Mouse (Mus musculus): ENCODE measurements around the gene Ifi35. TPM values are rescaled to one million over a fixed set of nuclear protein-coding genes. Genes with fewer than 3 reads are reported as not detected.

The Ifi35 gene
- polyA plus RNA-seq, 1 experiment from 2014 or later = 37.4 TPM

GRCm38 (mm10) chr11:101483804-101484203 lies 35.6 kb downstream of the Ifi35 start:
- Histone ChIP-seq H3K27me3 (ENCODE audit: control insufficient read depth, insufficient read depth, low read length) (no peaks in the 10 kb centered on the region), H3K9me3 (ENCODE audit: control insufficient read depth, low read length) (no peaks in the 10 kb centered on the region), H3K27ac (replicated peaks) (no peak overlapping the region), H3K4me1 (replicated peaks; ENCODE audit: control insufficient read depth, insufficient read depth) (no peaks in the 10 kb centered on the region), H3K36me3 (ENCODE audit: control insufficient read depth, insufficient read depth, low read length) (no peaks in the 10 kb centered on the region), H3K9ac (ENCODE audit: low read length) (no peak overlapping the region), H3K4me3 (ENCODE audit: low read depth, low read length) (no peak overlapping the region), H3K4me2 (replicated peaks; ENCODE audit: low read depth) (no peak overlapping the region)
- peak; percentile 29 for DNase-seq (ENCODE audit: low spot score)
- TF ChIP-seq EP300 (optimal IDR thresholded peaks at IDR 0.05) (no peak), CTCF (IDR thresholded peaks at IDR 0.05; ENCODE audit: low read depth) (no peak)
- ATAC-seq (ENCODE audit: low FRiP score, low TSS enrichment) = no peak
- WGBS = 26% methylated on average over 3 of the region's 3 CpGs

DNA sequence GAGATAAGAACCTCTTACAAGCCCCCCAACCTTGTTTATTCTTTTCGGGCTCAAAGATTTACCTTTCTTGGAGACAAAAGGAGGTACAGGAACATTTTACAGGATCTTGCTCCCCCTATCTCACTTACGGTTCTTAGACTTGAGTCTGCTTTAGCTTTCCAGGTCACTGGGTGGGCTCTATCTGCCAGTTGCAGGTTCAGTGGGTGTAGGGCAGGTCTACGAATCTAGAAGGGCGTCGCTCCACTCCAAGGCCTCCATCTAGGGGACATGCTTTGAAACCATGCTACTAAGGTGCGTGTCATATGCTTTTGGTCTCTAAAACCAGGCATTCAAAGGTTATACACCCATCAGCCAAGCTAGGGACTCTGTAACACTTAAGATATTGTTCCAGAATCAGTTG lies 36.0 kb downstream of the Ifi35 start:
- 53% methylated on average over 6 of the region's 6 CpGs for WGBS

DNA sequence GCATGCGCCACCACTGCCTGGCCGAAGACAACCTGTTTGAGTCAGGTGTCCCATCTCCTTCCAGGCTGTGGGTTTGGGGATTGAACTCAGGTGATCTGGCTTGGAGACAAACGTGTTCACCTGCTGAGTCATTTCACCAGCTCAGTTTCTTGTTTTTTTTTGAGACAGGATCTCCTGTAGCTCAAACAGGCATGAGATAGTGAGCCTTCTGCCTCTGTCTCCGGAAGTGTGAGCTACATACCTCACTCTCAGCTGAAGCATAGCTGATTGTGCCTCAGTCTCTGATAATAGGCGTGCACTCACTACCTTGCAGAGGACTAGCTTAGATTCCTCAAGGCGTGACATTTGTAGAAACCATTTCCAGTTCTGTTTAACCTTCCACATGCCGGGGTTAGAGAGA lies 36.6 kb downstream of the Ifi35 start:
- no peak overlapping the region for H3K4me3 ChIP-seq (ENCODE audit: low read depth, low read length)
- ATAC-seq (ENCODE audit: low FRiP score, low TSS enrichment) = no peak
- H3K9me3 ChIP-seq (ENCODE audit: control insufficient read depth, low read length) = no peaks in the 10 kb centered on the region
- H3K9ac ChIP-seq (ENCODE audit: low read length) = no peak overlapping the region
- WGBS = 66% methylated on average over 7 of the region's 7 CpGs
- TF ChIP-seq EP300 (optimal IDR thresholded peaks at IDR 0.05) = no peak
- TF ChIP-seq CTCF (IDR thresholded peaks at IDR 0.05; ENCODE audit: low read depth) = no peak
- H3K4me1 ChIP-seq (replicated peaks; ENCODE audit: control insufficient read depth, insufficient read depth) = no peaks in the 10 kb centered on the region
- H3K27ac ChIP-seq (replicated peaks) = no peak overlapping the region
- no peak for DNase-seq (ENCODE audit: low spot score)
- H3K4me2 ChIP-seq (replicated peaks; ENCODE audit: low read depth) = no peak overlapping the region
- no peaks in the 10 kb centered on the region for H3K27me3 ChIP-seq (ENCODE audit: control insufficient read depth, insufficient read depth, low read length)
- no peaks in the 10 kb centered on the region for H3K36me3 ChIP-seq (ENCODE audit: control insufficient read depth, insufficient read depth, low read length)

More for the DNA sequence above, 36.0 kb downstream of the Ifi35 start:
- Histone ChIP-seq H3K9me3 (ENCODE audit: control insufficient read depth, low read length) (no peaks in the 10 kb centered on the region), H3K36me3 (ENCODE audit: control insufficient read depth, insufficient read depth, low read length) (no peaks in the 10 kb centered on the region), H3K4me2 (replicated peaks; ENCODE audit: low read depth) (no peak overlapping the region), H3K27me3 (ENCODE audit: control insufficient read depth, insufficient read depth, low read length) (no peaks in the 10 kb centered on the region), H3K9ac (ENCODE audit: low read length) (no peak overlapping the region), H3K27ac (replicated peaks) (no peak overlapping the region), H3K4me1 (replicated peaks; ENCODE audit: control insufficient read depth, insufficient read depth) (no peaks in the 10 kb centered on the region), H3K4me3 (ENCODE audit: low read depth, low read length) (no peak overlapping the region)
- ATAC-seq (ENCODE audit: low FRiP score, low TSS enrichment) (no peak), DNase-seq (ENCODE audit: low spot score) (no peak)
- TF ChIP-seq EP300 (optimal IDR thresholded peaks at IDR 0.05) (no peak), CTCF (IDR thresholded peaks at IDR 0.05; ENCODE audit: low read depth) (no peak)

DNA sequence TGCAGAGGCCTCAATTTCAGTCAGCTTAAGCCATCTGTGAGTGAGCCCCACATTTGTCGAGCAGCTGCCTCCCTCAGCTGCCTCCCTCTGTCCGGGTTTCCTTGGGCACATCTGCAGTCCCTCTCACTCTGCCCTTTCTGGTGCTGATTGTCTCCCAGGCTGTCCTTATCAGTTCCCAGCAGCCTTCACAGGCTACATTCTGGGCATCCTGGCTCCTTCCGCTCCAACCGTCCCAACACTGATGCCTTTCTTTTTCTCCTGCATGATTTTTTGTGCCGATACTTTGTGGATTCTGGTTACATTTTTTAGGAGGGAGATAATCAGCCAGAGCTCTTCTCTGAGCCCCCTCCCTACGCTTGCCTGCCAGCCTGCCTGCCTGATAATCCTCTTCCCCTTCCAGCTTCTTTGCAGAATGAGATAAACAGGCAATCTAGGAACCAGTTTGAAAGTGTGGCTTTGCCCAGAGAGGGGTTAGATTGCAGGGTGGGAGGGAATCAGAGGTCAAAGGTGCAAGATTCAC lies 37.4 kb downstream of the Ifi35 start:
- no peaks in the 10 kb centered on the region for H3K4me1 ChIP-seq (replicated peaks; ENCODE audit: control insufficient read depth, insufficient read depth)
- no peak overlapping the region for H3K27ac ChIP-seq (replicated peaks)
- no peaks in the 10 kb centered on the region for H3K9me3 ChIP-seq (ENCODE audit: control insufficient read depth, low read length)
- ATAC-seq (ENCODE audit: low FRiP score, low TSS enrichment) (no peak), DNase-seq (ENCODE audit: low spot score) (no peak)
- no peak overlapping the region for H3K9ac ChIP-seq (ENCODE audit: low read length)
- H3K4me3 ChIP-seq (ENCODE audit: low read depth, low read length) = no peak overlapping the region
- no peaks in the 10 kb centered on the region for H3K27me3 ChIP-seq (ENCODE audit: control insufficient read depth, insufficient read depth, low read length)
- H3K4me2 ChIP-seq (replicated peaks; ENCODE audit: low read depth) = no peak overlapping the region
- no peak for TF ChIP-seq EP300 (optimal IDR thresholded peaks at IDR 0.05)
- TF ChIP-seq CTCF (IDR thresholded peaks at IDR 0.05; ENCODE audit: low read depth) = no peak
- 41% methylated on average over 6 of the region's 6 CpGs for WGBS
- H3K36me3 ChIP-seq (ENCODE audit: control insufficient read depth, insufficient read depth, low read length) = no peaks in the 10 kb centered on the region

DNA sequence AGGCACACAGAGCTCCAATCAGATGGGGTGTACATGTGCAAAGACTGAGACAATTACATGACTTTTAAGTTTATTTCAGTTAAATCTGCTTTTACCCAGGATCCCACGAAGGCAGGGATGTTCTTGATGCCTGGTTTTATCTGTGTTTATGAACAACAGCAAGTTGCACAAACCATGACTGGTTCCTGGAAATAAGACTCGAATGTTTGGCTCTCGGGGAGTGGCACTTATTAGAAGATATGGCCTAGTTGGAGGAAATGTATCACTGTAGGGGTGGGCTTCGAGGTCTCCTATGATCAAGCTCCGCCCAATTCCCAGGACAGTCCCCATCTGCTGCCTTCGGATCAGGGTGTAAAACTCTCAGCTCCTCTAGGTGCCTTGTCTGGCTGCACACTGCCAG lies 37.9 kb downstream of the Ifi35 start:
- Histone ChIP-seq H3K9me3 (ENCODE audit: control insufficient read depth, low read length) (no peaks in the 10 kb centered on the region), H3K27me3 (ENCODE audit: control insufficient read depth, insufficient read depth, low read length) (no peaks in the 10 kb centered on the region), H3K4me1 (replicated peaks; ENCODE audit: control insufficient read depth, insufficient read depth) (no peaks in the 10 kb centered on the region), H3K36me3 (ENCODE audit: control insufficient read depth, insufficient read depth, low read length) (no peaks in the 10 kb centered on the region), H3K4me3 (ENCODE audit: low read depth, low read length) (no peak overlapping the region), H3K27ac (replicated peaks) (no peak overlapping the region), H3K9ac (ENCODE audit: low read length) (no peak overlapping the region), H3K4me2 (replicated peaks; ENCODE audit: low read depth) (no peak overlapping the region)
- no peak for DNase-seq (ENCODE audit: low spot score)
- 59% methylated on average over 6 of the region's 6 CpGs for WGBS
- 0 out of 2 replicates have a peak, but pooled peaks have one; percentile 13 for ATAC-seq (ENCODE audit: low FRiP score, low TSS enrichment)
- TF ChIP-seq EP300 (optimal IDR thresholded peaks at IDR 0.05) (no peak), CTCF (IDR thresholded peaks at IDR 0.05; ENCODE audit: low read depth) (no peak)

DNA sequence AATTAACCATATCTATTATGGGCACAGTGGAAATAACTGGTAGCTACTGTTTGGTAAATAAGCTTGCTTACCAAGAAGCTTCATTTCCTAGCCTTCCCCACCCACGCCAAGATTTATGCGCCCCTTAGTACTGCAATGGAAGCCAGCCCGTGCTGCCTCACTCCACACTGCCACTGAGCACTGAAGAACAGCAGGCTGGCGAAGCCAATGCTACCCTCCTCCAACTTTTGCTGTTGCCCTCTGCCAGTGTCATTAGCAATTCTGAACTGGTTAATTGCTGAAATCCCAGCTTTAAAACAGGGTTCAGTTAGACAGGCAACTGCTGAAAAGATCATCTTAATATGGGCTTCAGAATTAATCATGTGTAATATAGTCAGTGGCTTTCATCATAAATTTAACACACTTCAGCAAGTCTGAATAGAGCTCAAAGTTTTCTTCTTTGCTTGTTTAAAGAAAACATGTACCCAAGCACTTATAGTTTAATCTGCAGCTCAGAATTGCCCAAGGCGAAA lies 58.1 kb downstream of the Ifi35 start:
- ATAC-seq (ENCODE audit: low FRiP score, low TSS enrichment) = no peak
- DNase-seq (ENCODE audit: low spot score) = no peak
- H3K4me3 ChIP-seq (ENCODE audit: low read depth, low read length) = no peak overlapping the region
- no peaks in the 10 kb centered on the region for H3K9me3 ChIP-seq (ENCODE audit: control insufficient read depth, low read length)
- H3K27me3 ChIP-seq (ENCODE audit: control insufficient read depth, insufficient read depth, low read length) = no peaks in the 10 kb centered on the region
- no peak overlapping the region for H3K4me2 ChIP-seq (replicated peaks; ENCODE audit: low read depth)
- H3K4me1 ChIP-seq (replicated peaks; ENCODE audit: control insufficient read depth, insufficient read depth) = no peaks in the 10 kb centered on the region
- no peak overlapping the region for H3K27ac ChIP-seq (replicated peaks)
- no peak overlapping the region for H3K9ac ChIP-seq (ENCODE audit: low read length)
- TF ChIP-seq EP300 (optimal IDR thresholded peaks at IDR 0.05) = no peak
- TF ChIP-seq CTCF (IDR thresholded peaks at IDR 0.05; ENCODE audit: low read depth) = no peak
- no peaks in the 10 kb centered on the region for H3K36me3 ChIP-seq (ENCODE audit: control insufficient read depth, insufficient read depth, low read length)
- WGBS = 93% methylated on average over 5 of the region's 5 CpGs

Data from stomach, postnatal 0 days (tissue).